Mouse (Mus musculus) heart, embryonic 14.5 days (tissue): Measurements from ENCODE around the gene Tmem150a. TPM values are rescaled to one million over a fixed set of nuclear protein-coding genes. Genes with fewer than 3 reads are reported as not detected.

Experiments
- ATAC-seq: fragments of 200-750 bp; cut with Nextera tagmentation; 2 replicates; pipeline ENCODE4 v1.8.0; 2017; ENCODE audit warnings: low read depth, moderate TSS enrichment; ENCODE audit not compliant: insufficient number of reproducible peaks, insufficient read depth, low FRiP score
- H3K27ac ChIP-seq, 2 experiments: fragments of 200-500 bp in 1 of 2; fragments of 300-500 bp in 1 of 2; sonication (generic) in 1 of 2; replicated peaks in 1 of 2; 2 replicates each; pipeline ENCODE4 v1.5.1; 2012 to 2014; ENCODE audit warnings: low read depth in 2 of 2, low read length in 2 of 2, control low read depth in 1 of 2, mild to moderate bottlenecking in 1 of 2, mixed read lengths in 1 of 2; ENCODE audit not compliant: control insufficient read depth in 1 of 2, insufficient read depth in 1 of 2
- H3K27me3 ChIP-seq: fragments of 300-500 bp; sonication (generic); 2 replicates; pipeline ENCODE4 v1.6.1; 2014; ENCODE audit warnings: mild to moderate bottlenecking, low read length, control low read depth; ENCODE audit not compliant: control insufficient read depth, insufficient read depth
- H3K36me3 ChIP-seq: fragments of 300-500 bp; sonication (generic); 2 replicates; pipeline ENCODE4 v1.6.1; 2014; ENCODE audit warnings: mild to moderate bottlenecking, control low read depth, low read length, mixed read lengths; ENCODE audit not compliant: control insufficient read depth, insufficient read depth
- H3K4me1 ChIP-seq, 2 experiments: fragments of 200-500 bp in 1 of 2; fragments of 300-500 bp in 1 of 2; sonication (generic) in 1 of 2; 2 replicates each; pipeline ENCODE4 v1.6.1; 2012 to 2014; ENCODE audit warnings: low read length in 2 of 2, control low read depth in 1 of 2, mixed read lengths in 1 of 2; ENCODE audit not compliant: control insufficient read depth in 2 of 2, insufficient read depth in 2 of 2
- H3K4me2 ChIP-seq: fragments of 300-500 bp; sonication (generic); 2 replicates; pipeline ENCODE4 v1.6.1; 2014; ENCODE audit warnings: mild to moderate bottlenecking, low read length
- H3K4me3 ChIP-seq, 2 experiments: fragments of 200-500 bp in 1 of 2; fragments of 300-500 bp in 1 of 2; sonication (generic) in 1 of 2; 2 replicates each; pipeline ENCODE4 v1.5.1; 2012 to 2014; ENCODE audit warnings: low read length in 2 of 2, mild to moderate bottlenecking in 2 of 2, control low read depth in 1 of 2, low read depth in 1 of 2, moderate library complexity in 1 of 2; ENCODE audit not compliant: control insufficient read depth in 1 of 2, insufficient read depth in 1 of 2
- H3K9ac ChIP-seq: fragments of 300-500 bp; sonication (generic); 2 replicates; pipeline ENCODE4 v1.6.1; 2014; ENCODE audit warnings: mild to moderate bottlenecking, low read length
- H3K9me3 ChIP-seq: fragments of 300-500 bp; sonication (generic); 2 replicates; pipeline ENCODE4 v1.6.1; 2016; ENCODE audit warnings: low read length, control low read depth; ENCODE audit not compliant: control insufficient read depth
- WGBS: fragments of 180-500 bp; shearing (Covaris S2); extraction: QIAGEN DNeasy Blood & Tissue Kit; methylation state at CpG from one replicate; pipeline ENCODE4 v1.1.7; 2014; 5-methylcytosine and 5-hydroxymethylcytosine counted together
- polyA plus RNA-seq: library from polyadenylated mRNA; unstranded; fragments of >200 nt; fragmentation: Nextera tagmentation; extraction: Ambion mirVana; gene quantifications from 2 replicates; pipeline ENCODE4 v1.2.1, GENCODE M21; 2014

Gene Tmem150a
- polyA plus RNA-seq, 1 experiment from 2014 or later: 14.4 TPM

GRCm38 (mm10) chr6:72389471-72389940 is 34.3 kb downstream of the Tmem150a start:
- H3K27me3 ChIP-seq: no peaks in the 10 kb centered on the region
- H3K36me3 ChIP-seq: peaks cover 33% of the 10 kb centered on the region
- peak overlapping the region; percentile 85 for H3K9ac ChIP-seq
- 7% methylated on average over 13 of the region's 13 CpGs for WGBS
- ATAC-seq: peak; percentile 19
- peak overlapping the region; percentile 89 to 97 for H3K27ac ChIP-seq
- H3K4me3 ChIP-seq: peak overlapping the region; percentile 49 to 59
- H3K9me3 ChIP-seq: no peaks in the 10 kb centered on the region
- H3K4me2 ChIP-seq: peak overlapping the region; percentile 74
- H3K4me1 ChIP-seq: peaks cover 13 to 14% of the 10 kb centered on the region in 2 experiments; a peak in 3 of 4 replicates

- Histone ChIP-seq H3K4me2 (peak within 1 kb of the TSS; percentile 74), H3K27ac (peak within 1 kb of the TSS; percentile 89 to 97), H3K4me3 (peak within 1 kb of the TSS; percentile 49 to 59), H3K9ac (peak within 1 kb of the TSS; percentile 85), H3K27me3 (no peaks in the 10 kb centered on the region), H3K9me3 (no peaks in the 10 kb centered on the region), H3K36me3 (peaks cover 27% of the 10 kb centered on the region), H3K4me1 (peaks cover 13 to 14% of the 10 kb centered on the region in 2 experiments; a peak in 3 of 4 replicates)
- whole genome bisulfite sequencing: 1% methylated on average over 33 of the region's 33 CpGs
- ATAC-seq: peak; percentile 72
Observed at GRCm38 (mm10) chr6:72389941-72390771, 34.9 kb downstream of the Tmem150a start, which contains the start of gene Vamp8. Gene Vamp8, minus strand, starts transcription at chr6:72390703.

GRCm38 (mm10) chr6:72390795-72391521 is 35.7 kb downstream of the Tmem150a start:
- no peaks in the 10 kb centered on the region for H3K27me3 ChIP-seq
- WGBS: 18% methylated on average over 11 of the region's 12 CpGs

GRCm38 (mm10) chr6:72392341-72392740 is 37.1 kb downstream of the Tmem150a start:
- H3K4me1 ChIP-seq: peaks cover 13 to 14% of the 10 kb centered on the region in 2 experiments; a peak in 3 of 4 replicates
- WGBS: 87% methylated on average over 5 of the region's 5 CpGs
- H3K9ac ChIP-seq: no peak overlapping the region
- no peak overlapping the region for H3K4me3 ChIP-seq
- ATAC-seq: no peak
- no peaks in the 10 kb centered on the region for H3K9me3 ChIP-seq
- no peaks in the 10 kb centered on the region for H3K27me3 ChIP-seq
- no peak overlapping the region for H3K4me2 ChIP-seq
- peak overlapping the region; percentile 52 to 97 for H3K27ac ChIP-seq
- peaks cover 11% of the 10 kb centered on the region for H3K36me3 ChIP-seq

More at GRCm38 (mm10) chr6:72390795-72391521, 35.7 kb downstream of the Tmem150a start:
- Histone ChIP-seq H3K4me2 (peak overlapping the region; percentile 74), H3K36me3 (peaks cover 19% of the 10 kb centered on the region), H3K9ac (peak overlapping the region; percentile 85), H3K27ac (peak overlapping the region; percentile 89 to 97), H3K9me3 (no peaks in the 10 kb centered on the region), H3K4me3 (peak overlapping the region; percentile 49 to 59; a peak in 3 of 4 replicates), H3K4me1 (peaks cover 13 to 14% of the 10 kb centered on the region in 2 experiments; a peak in 3 of 4 replicates)
- peak; percentile 83 for ATAC-seq

- 73% methylated on average over 10 of the region's 10 CpGs for WGBS
- no peaks in the 10 kb centered on the region for H3K9me3 ChIP-seq
- H3K4me1 ChIP-seq: peaks cover 0 to 2% of the 10 kb centered on the region in 2 experiments; a peak in 1 of 4 replicates
- no peaks in the 10 kb centered on the region for H3K36me3 ChIP-seq
- no peak overlapping the region for H3K4me2 ChIP-seq
- no peaks in the 10 kb centered on the region for H3K27me3 ChIP-seq
- H3K4me3 ChIP-seq: no peak overlapping the region
- no peak overlapping the region for H3K9ac ChIP-seq
- H3K27ac ChIP-seq: no peak overlapping the region
- no peak for ATAC-seq
Observed at GRCm38 (mm10) chr6:72396837-72397251, 41.6 kb downstream of the Tmem150a start.

- Histone ChIP-seq H3K4me3 (no peak overlapping the region), H3K4me2 (no peak overlapping the region), H3K4me1 (no peaks in the 10 kb centered on the region), H3K36me3 (no peaks in the 10 kb centered on the region), H3K9me3 (no peaks in the 10 kb centered on the region), H3K27me3 (no peaks in the 10 kb centered on the region), H3K27ac (no peak overlapping the region), H3K9ac (no peak overlapping the region)
- ATAC-seq: no peak
- 59% methylated on average over 2 of the region's 2 CpGs for WGBS
Observed at GRCm38 (mm10) chr6:72399967-72400366, 44.7 kb downstream of the Tmem150a start.

GRCm38 (mm10) chr6:72401875-72402274 is 46.6 kb downstream of the Tmem150a start:
- no peak overlapping the region for H3K4me2 ChIP-seq
- H3K27ac ChIP-seq: no peak overlapping the region
- H3K9me3 ChIP-seq: no peaks in the 10 kb centered on the region
- ATAC-seq: no peak
- no peaks in the 10 kb centered on the region for H3K4me1 ChIP-seq
- H3K9ac ChIP-seq: no peak overlapping the region
- H3K36me3 ChIP-seq: no peaks in the 10 kb centered on the region
- no peaks in the 10 kb centered on the region for H3K27me3 ChIP-seq
- WGBS: 23% methylated on average over 7 of the region's 7 CpGs
- no peak overlapping the region for H3K4me3 ChIP-seq
